Mouse (Mus musculus): ENCODE results near the gene 2310007B03Rik.

- TF ChIP-seq POLR2AphosphoS5 (IDR thresholded peaks at IDR 0.05; ENCODE audit: insufficient replicate concordance, low read depth, low read length) (no peak), CTCF (IDR thresholded peaks at IDR 0.05; ENCODE audit: low read depth, low read length) (no peak)
These were observed 45.9 kb downstream of the 2310007B03Rik start for GRCm38 (mm10) chr1:93114713-93115463.
